Mouse (Mus musculus) bone marrow, adult 2 months (tissue): ENCODE data around the gene Ttc23. TPM values are rescaled to one million over a fixed set of nuclear protein-coding genes. Genes with fewer than 3 reads are reported as not detected.

ENCODE experiments used
- H3K27ac ChIP-seq: fragments of 200-500 bp; 2 replicates; pipeline ENCODE4 v1.5.1; 2012; ENCODE audit warnings: low read depth, mild to moderate bottlenecking, control low read depth, inconsistent platforms, low read length; ENCODE audit not compliant: control insufficient read depth, poor library complexity, insufficient read depth
- H3K4me1 ChIP-seq: fragments of 200-500 bp; 2 replicates; pipeline ENCODE4 v1.6.1; 2011; ENCODE audit warnings: low read length; ENCODE audit not compliant: control insufficient read depth, insufficient read depth
- H3K4me3 ChIP-seq: fragments of 200-500 bp; replicated peaks from 2 replicates; pipeline ENCODE3; 2011; ENCODE audit warnings: mild to moderate bottlenecking, low read depth, low read length, control low read depth; ENCODE audit not compliant: control insufficient read depth
- CTCF ChIP-seq: fragments of 200-500 bp; IDR thresholded peaks from 2 replicates; pipeline ENCODE4 v1.5.1; 2011; ENCODE audit warnings: low read length, control low read depth; ENCODE audit not compliant: control insufficient read depth, insufficient read depth
- POLR2A ChIP-seq: fragments of 200-500 bp; IDR thresholded peaks from 2 replicates; pipeline ENCODE4 v1.6.1; 2011; ENCODE audit warnings: low read depth, mild to moderate bottlenecking, control low read depth, low read length, borderline replicate concordance; ENCODE audit not compliant: control insufficient read depth
- WGBS: fragments of 180-500 bp; shearing (Covaris S2); methylation state at CpG from one replicate; pipeline ENCODE4 v1.1.7; 2018; 5-methylcytosine and 5-hydroxymethylcytosine counted together
- polyA plus RNA-seq: library from polyadenylated mRNA; stranded (reverse); fragments of >200 nt; gene quantifications from 2 replicates; pipeline ENCODE4 v1.2.4, GENCODE M21; 2011; ENCODE audit warnings: low replicate concordance; ENCODE audit not compliant: missing spikeins, insufficient read depth, insufficient read length

Ttc23 gene
- polyA plus RNA-seq, 1 experiment: 13.0 TPM

DNA sequence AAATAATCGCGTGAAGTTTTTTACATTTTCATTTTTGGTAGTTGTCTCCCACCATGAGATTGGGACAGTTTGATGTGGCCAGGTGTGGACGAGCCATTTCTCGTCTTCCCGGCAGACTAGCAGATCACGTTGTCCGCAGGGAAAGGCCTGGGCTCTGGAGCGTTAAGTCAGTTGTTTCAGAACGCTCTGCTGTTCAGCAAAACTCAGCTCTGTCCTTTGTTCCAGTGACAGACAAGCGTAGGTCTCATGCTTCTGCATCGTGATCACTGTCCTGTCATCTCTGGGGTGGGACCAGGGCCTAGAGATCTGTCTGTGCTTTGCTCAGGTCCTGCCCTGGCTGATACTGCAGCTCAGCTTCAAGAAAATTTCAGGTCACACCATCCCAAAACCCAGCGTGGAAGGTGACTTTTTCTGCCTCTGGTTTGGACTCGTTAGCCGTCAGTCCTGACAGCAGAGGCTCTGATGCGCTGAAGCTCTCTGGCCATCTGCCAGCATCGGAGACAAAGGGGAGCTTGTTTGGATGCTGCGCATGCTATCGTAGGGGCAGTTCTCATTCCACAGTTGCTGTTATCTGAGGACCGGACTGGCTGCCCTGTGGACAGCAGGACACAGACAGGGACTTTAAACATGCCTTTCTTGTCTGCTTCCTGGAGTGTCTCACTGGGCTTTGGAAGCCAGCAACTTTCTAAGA lies 66.8 kb downstream of the Ttc23 start:
- H3K4me3 ChIP-seq: no peak overlapping the region
- 92% methylated on average over 19 of the region's 19 CpGs for WGBS
- TF ChIP-seq POLR2A: no peak
- no peak for TF ChIP-seq CTCF
- H3K4me1 ChIP-seq: no peaks in the 10 kb centered on the region
- H3K27ac ChIP-seq: no peak overlapping the region

- WGBS: 70% methylated on average over 7 of the region's 7 CpGs
- Histone ChIP-seq H3K27ac (no peak overlapping the region), H3K4me1 (no peaks in the 10 kb centered on the region)
Measured at GRCm38 (mm10) chr7:67715176-67715575, 68.0 kb downstream of the Ttc23 start.

GRCm38 (mm10) chr7:67716213-67716878 lies 69.1 kb downstream of the Ttc23 start:
- no peak overlapping the region for H3K27ac ChIP-seq
- TF ChIP-seq CTCF (no peak), POLR2A (no peak)
- WGBS: 76% methylated on average over 11 of the region's 11 CpGs
- H3K4me3 ChIP-seq: no peak overlapping the region
- no peaks in the 10 kb centered on the region for H3K4me1 ChIP-seq

More at GRCm38 (mm10) chr7:67715176-67715575, 68.0 kb downstream of the Ttc23 start:
- H3K4me3 ChIP-seq: no peak overlapping the region
- TF ChIP-seq POLR2A: no peak
- no peak for TF ChIP-seq CTCF

DNA sequence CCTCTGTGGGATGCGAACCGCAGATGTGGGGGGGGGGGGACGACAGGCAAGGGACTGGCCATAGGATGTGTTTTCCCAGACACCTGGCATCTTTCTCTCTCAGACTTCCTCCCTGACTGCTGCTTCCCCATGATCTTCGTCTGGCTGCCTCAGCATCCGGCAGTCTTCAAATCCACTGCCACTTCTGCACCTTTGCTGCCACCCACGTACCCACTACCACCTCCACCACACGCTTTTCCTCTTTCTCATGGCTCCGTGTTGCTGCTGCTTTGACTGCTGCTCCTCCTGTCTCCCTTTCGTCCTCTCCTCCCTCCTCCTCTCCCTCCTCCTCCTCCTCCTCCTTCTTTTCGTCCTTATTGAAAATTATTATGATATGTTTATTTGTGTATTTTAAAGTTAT lies 69.7 kb downstream of the Ttc23 start:
- 45% methylated on average over 10 of the region's 10 CpGs for WGBS
- no peak for TF ChIP-seq POLR2A
- TF ChIP-seq CTCF: no peak
- Histone ChIP-seq H3K4me1 (no peaks in the 10 kb centered on the region), H3K27ac (no peak overlapping the region), H3K4me3 (no peak overlapping the region)

- Histone ChIP-seq H3K4me3 (no peak overlapping the region), H3K4me1 (no peaks in the 10 kb centered on the region), H3K27ac (no peak overlapping the region)
- whole genome bisulfite sequencing: 81% methylated on average over 3 of the region's 3 CpGs
- no peak for TF ChIP-seq CTCF
- TF ChIP-seq POLR2A: no peak
Measured at GRCm38 (mm10) chr7:67717520-67717919, 70.3 kb downstream of the Ttc23 start.

DNA sequence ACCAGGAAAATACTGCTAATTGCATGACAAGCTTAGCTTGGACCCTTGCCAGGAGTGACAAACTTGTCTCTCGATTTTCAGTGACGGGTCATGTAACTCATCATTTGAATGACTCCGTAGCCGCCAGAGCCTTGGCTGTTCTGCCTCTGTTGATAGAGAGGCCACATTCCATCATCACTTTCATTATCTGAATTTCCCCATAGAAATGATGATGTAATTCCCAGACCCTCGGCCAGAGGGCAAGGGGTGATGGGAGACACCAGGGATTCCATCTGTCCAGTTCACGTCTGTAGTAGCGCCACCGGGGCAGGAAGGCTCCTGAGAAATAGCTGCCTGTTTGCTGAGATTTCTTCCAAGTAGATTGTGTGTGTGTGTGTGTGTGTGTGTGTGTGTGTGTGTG lies 71.6 kb downstream of the Ttc23 start:
- 84% methylated on average over 8 of the region's 8 CpGs for WGBS
- H3K4me3 ChIP-seq: no peak overlapping the region
- no peak overlapping the region for H3K27ac ChIP-seq
- TF ChIP-seq POLR2A (no peak), CTCF (no peak)
- H3K4me1 ChIP-seq: no peaks in the 10 kb centered on the region

GRCm38 (mm10) chr7:67722163-67722562 lies 75.0 kb downstream of the Ttc23 start:
- Histone ChIP-seq H3K27ac (no peak overlapping the region), H3K4me3 (no peak overlapping the region), H3K4me1 (no peaks in the 10 kb centered on the region)
- WGBS: 74% methylated on average over 2 of the region's 2 CpGs
- TF ChIP-seq CTCF (no peak), POLR2A (no peak)

DNA sequence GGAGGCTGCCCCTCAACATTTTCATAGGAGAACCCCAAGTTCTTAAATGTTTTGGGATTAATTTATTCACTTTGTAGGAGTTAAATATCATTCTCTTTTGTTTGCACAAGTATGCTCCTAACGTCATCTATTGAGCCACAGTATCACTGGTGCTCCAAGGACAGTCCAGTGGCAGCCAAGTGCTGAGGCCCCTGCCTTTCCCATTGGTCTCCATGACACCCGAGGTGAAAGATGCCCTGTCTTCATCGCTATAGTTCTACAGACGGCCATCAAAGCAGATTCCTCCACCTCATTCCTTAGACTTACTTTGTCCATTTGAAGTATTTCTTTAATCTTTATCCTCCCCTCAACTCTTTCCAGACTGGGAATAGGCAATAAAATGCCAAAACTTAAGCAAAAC lies 77.3 kb downstream of the Ttc23 start:
- no peak for TF ChIP-seq POLR2A
- TF ChIP-seq CTCF: no peak
- WGBS: 87% methylated on average over 4 of the region's 4 CpGs
- Histone ChIP-seq H3K27ac (no peak overlapping the region), H3K4me1 (peaks cover 2% of the 10 kb centered on the region; the same call in 1 of the 2 replicates), H3K4me3 (no peak overlapping the region)
